Mouse (Mus musculus) c-Kit-positive CD71-negative TER-119-negative erythroid progenitor cells, embryonic 14.5 days (primary cell): ENCODE measurements around the gene Klhdc4.

Experiments used
- DNase-seq: peaks from one replicate; pipeline ENCODE4 v3.0.0-alpha.2; 2013; ENCODE audit warnings: low read depth

Klhdc4 gene

DNA sequence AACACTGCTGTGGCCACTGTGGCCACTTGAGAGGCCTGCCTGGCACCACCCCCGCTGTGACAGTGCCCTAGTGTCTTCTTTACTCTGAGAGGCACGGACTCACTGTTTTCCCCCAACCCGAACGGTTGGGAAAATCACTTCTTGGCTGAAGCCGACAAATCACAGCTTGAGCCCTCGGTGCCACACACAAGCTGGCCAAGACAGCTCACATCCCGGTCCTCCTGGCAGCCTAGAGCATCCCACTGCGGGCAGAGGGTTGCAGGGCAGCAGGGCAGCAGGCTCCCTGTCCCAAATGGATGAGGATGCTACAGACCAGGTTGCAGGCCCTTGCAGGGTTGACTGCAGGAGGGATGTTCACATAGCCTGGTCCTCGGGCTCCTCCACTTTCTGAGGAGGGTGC, 79.9 kb downstream of the Klhdc4 start:
- DNase-seq: no peak
